Mouse (Mus musculus) spleen, adult 12 weeks (tissue): ENCODE measurements at regions not wholly inside any gene's neighbourhood (a gene's known extent, or its start where the extent isn't known, plus 50 kb on each side); places are given as distances from the start of the nearest gene placed in this dataset.
"Not testable (repeated sequence)": the region's sequence is repeated elsewhere in the genome, so short reads cannot be mapped to it uniquely, and the experiment has no call there.

ENCODE experiments used
- DNase-seq: peaks from one replicate; pipeline ENCODE4 v3.0.0; 2022; ENCODE audit warnings: low spot score

- DNase-seq: not testable (repeated sequence)
Observed at GRCm38 (mm10) chr13:12940911-12941310, 64.3 kb downstream of the Prl2c2 start.

DNA sequence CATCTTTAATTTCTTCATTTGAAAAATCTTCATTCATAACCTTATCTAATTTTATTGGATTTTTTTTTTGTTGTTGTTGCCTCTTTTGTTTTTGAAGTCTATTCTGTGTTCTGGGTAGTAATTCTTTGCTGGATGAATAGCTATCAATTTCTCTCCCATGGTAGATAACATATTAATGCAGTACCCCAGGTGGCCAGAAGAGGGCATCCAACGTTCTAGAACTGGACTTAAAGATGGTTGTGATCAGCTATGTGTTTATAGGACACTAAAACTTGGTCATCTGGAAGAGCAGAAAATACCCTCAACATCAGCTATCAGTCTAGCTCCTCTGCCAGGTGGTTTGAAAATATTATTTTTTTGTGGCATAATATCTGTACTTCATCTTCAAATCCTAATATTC, 70.1 kb downstream of the Prl2c2 start:
- DNase-seq: not testable (repeated sequence)

DNA sequence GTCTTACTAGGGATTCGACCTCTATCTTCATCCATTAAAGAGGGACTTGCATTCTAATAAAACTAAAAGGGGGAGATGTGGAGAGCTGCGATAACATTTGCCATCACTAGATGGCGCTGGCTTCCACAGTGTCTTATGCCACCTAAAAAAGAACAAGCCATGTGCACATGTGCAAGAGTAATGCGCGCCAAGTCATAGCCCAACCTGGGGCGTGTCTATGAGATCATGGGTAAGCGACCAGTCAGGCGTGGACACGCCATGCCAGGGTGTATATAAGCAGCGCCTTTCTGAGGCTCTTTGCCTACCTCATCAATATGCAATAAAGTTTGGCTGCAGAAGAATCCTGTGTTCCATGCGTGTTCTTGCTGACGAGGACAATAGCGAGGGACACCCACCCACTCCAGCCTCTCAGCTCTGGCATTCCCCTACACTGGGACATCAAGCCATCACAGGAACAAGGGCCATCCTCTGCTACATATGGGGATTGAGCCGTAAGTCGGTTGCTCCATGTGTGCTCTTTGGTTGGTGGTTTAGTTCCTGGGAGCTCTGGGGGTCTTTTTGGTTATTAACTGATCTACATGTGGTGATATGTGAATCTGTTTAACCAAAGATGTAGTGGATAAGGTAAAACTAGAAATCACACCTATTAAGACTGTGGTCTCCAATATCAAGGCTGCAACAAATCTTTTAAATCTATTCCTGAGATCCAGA, 73.1 kb downstream of the Prl2c2 start:
- DNase-seq: peak; percentile 8

DNA sequence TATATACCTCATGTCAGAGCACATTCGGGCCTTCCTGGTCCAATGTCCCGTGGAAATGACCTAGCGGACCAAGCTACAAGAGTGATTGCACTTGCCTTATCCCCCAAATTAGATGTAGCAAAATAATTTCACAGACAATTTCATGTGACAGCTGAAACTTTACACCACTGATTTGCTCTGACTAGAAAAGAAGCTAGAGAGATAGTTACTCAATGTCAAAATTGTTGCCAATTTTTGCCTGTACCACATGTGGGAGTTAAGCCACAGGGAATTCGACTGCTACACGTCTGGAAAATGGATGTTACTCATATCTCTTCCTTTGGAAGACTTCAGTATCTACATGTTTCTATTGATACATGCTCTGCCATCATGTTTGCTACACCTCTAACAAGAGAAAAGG, 74.6 kb downstream of the Prl2c2 start:
- DNase-seq: no peak

- DNase-seq: no peak
Observed at GRCm38 (mm10) chr13:12929806-12930205, 75.4 kb downstream of the Prl2c2 start.

DNA sequence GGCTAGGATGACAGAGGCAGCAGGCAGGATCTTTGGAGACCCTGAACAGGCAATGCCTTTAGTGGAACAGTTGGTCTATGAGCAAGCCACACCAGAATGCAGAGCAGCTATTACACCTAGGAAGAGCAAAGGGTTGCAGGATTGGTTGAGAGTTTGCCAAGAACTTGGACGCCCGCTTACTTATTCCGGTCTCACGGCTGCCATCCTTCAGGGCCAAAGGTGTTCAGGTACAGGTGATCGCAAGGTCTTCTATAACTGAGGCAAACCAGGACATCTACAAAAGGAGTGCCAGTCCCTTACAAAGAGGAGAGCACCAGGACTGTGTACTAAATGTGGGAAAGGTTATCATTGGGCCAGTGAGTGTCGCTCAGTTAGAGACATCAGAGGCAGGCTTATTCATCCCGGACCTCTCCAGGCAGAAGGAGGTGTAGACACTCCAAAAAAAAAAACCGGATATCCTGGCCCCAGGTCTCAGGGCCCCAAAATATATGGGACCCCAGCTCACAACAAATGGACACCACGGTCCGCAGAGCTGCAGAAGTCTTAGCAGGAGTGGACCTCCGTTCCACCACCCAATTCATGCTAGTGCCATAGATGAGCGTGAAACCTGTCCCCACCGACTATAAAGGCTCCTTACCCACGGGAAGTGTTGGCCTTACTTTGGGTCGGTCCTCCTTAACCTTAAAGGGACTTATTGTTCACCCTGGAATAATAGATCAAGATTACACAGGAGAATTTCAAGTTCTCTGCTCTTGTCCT, 77.4 kb downstream of the Prl2c2 start:
- peak; percentile 8 for DNase-seq

DNA sequence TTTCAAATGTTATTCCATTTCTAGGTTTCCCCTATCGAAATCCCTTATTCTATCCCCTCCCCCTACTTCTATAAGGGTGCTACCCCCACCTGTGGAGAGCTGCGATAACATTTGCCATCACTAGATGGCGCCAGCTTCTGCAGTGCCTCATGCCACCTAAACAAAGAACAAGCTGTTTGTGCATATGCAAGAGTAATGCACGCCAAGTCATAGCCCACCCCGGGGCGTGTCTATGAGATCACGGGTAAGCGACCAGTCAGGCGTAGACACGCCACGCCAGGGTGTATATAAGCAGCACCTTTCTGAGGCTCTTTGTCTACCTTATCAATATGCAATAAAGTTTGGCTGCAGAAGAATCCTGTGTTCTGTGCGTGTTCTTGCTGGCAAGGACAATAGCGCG, 79.6 kb downstream of the Prl2c2 start:
- peak; percentile 4 for DNase-seq

- DNase-seq: no peak
Observed at GRCm38 (mm10) chr13:12912902-12913301, 92.3 kb downstream of the Prl2c2 start.

- DNase-seq: no peak
Observed at GRCm38 (mm10) chr13:12906151-12906550, 99.0 kb downstream of the Prl2c2 start.

GRCm38 (mm10) chr13:12889631-12890030, 89.8 kb upstream of the Prl2c3 start:
- DNase-seq: not testable (repeated sequence)

- DNase-seq: not testable (repeated sequence)
Observed at GRCm38 (mm10) chr13:12879506-12879905, 79.6 kb upstream of the Prl2c3 start.

GRCm38 (mm10) chr13:12864946-12865345, 65.1 kb upstream of the Prl2c3 start:
- DNase-seq: not testable (repeated sequence)

DNA sequence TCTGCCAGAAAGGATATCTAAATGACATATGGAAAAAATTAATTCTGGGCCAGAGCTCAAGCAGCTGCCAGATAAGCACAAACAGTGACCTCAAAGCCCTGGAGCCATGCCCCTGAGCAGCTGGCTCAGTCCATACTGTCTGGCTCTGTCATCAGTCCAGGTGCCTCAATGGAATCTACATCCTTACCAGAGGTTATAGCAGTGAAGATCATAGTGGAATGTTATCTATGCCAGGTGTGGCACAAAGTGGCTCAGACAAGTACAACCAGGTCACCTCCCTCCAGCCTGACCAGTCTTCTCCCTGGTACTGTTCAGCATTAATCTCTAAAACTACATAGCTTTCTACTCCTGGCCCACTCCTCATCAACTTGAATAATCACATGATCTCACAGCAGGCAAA, 64.4 kb upstream of the Prl2c3 start:
- no peak for DNase-seq

DNA sequence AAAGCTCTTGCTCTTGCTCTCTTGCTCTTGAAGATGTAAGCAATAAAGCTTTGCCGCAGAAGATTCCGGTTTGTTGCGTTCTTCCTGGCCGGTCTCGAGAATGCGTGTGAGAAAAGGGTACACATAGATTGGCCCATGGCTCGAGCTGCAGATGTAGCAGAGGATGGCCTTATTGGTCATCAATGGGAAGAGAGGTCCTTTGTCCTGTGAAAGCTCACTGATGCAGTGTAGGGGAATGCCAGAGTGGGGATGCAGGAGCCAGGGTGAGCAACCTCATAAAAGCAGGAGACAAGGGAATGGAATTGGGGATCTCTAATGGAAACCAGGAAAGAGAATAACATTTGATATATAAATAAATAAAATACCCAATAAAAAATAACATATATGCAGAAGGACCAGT, 63.7 kb upstream of the Prl2c3 start:
- not testable (repeated sequence) for DNase-seq

DNA sequence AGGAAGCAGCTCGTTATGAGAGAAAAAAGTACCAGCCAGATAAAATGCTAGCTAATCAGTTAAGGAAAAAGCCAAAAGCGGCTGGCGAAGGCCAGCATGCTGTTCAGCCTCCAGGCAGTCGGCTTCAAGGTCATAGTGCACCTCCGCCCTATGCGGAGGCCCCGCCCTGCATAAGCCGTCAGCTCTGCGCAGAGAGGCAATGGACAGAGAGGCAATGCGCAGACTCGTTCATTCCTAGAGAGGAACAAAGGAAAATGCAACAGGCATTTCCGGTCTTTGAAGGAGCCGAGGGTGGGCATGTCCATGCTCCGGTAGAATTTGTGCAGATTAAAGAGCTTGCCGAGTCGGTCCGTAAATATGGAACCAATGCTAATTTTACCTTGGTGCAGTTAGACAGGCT, 61.1 kb upstream of the Prl2c3 start:
- not testable (repeated sequence) for DNase-seq

DNA sequence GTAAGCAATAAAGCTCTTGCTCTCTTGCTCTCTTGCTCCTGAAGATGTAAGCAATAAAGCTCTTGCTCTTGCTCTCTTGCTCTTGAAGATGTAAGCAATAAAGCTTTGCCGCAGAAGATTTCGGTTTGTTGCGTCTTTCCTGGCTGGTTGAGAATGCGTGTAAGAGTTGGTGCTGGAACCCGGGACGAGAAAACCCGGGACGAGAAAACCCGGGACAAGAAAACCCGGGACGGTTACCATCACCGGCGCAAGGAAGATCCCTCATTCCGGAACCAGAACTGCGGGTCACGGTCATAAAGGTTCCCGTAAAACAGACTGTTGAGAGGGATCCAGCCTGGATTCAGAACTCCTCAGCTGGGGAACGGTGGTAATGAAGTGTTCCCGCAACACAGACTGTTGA, 60.1 kb upstream of the Prl2c3 start:
- not testable (repeated sequence) for DNase-seq
